8 mouse cellular contexts compared by ENCODE assay signal in genomic region chr2:109891031-109891430, GRCm38 (mm10). TPM values are rescaled to one million over a fixed set of nuclear protein-coding genes. Genes with fewer than 3 reads are reported as not detected.
A peak's percentile ranks its signal among the peaks of the same experiment; 100 is the strongest.
DNase-seq lines count a peak whose midpoint lies in the region; ATAC-seq and TF ChIP-seq lines count a peak whose summit lies in the region.

No protein-coding gene starts in this region.

- peak overlapping the region; percentile 89 for H3K4me2 ChIP-seq in heart, embryonic 13.5 days
- H3K4me2 ChIP-seq in forebrain, embryonic 11.5 days (ENCODE audit: low read depth, low read length, severe bottlenecking) = peak overlapping the region; percentile 89
- H3K4me2 ChIP-seq in limb, embryonic 12.5 days = peak overlapping the region; percentile 71
- H3K4me2 ChIP-seq in midbrain, embryonic 16.5 days (ENCODE audit: low read length) = peak overlapping the region; percentile 92

- H3K4me1 ChIP-seq in heart, embryonic 13.5 days = peaks cover 20% of the 10 kb centered on the region
- H3K4me1 ChIP-seq in MEL (ENCODE audit: control insufficient read depth in 1 of 2, insufficient read depth in 2 of 2, low read length in 2 of 2) = peaks cover 5 to 7% of the 10 kb centered on the region in 2 experiments; a peak in 3 of 4 replicates
- peaks cover 5% of the 10 kb centered on the region; the same call in 1 of the 2 replicates for H3K4me1 ChIP-seq in forebrain, embryonic 11.5 days (replicated peaks; ENCODE audit: control insufficient read depth, insufficient read depth, low read length)
- H3K4me1 ChIP-seq in limb, embryonic 12.5 days (replicated peaks) = peaks cover 22% of the 10 kb centered on the region
- H3K4me1 ChIP-seq in midbrain, embryonic 16.5 days (ENCODE audit: control insufficient read depth, insufficient read depth, low read length) = peaks cover 16% of the 10 kb centered on the region

- peak overlapping the region; percentile 93 for H3K27ac ChIP-seq in heart, embryonic 13.5 days (replicated peaks)
- H3K27ac ChIP-seq in MEL (ENCODE audit: control insufficient read depth, low read depth, low read length) = peak overlapping the region; percentile 10; the same call in 1 of the 2 replicates
- H3K27ac ChIP-seq in forebrain, embryonic 11.5 days (ENCODE audit: low read depth, low read length) = peak overlapping the region; percentile 71
- peak overlapping the region; percentile 94 for H3K27ac ChIP-seq in limb, embryonic 12.5 days
- peak overlapping the region; percentile 92 for H3K27ac ChIP-seq in midbrain, embryonic 16.5 days (ENCODE audit: low read length)

- H3K9me3 ChIP-seq in heart, embryonic 13.5 days = peaks cover 5% of the 10 kb centered on the region
- no peaks in the 10 kb centered on the region for H3K9me3 ChIP-seq in MEL (replicated peaks; ENCODE audit: insufficient read depth, low read length)
- no peaks in the 10 kb centered on the region for H3K9me3 ChIP-seq in forebrain, embryonic 11.5 days (ENCODE audit: control insufficient read depth, low read length)
- no peaks in the 10 kb centered on the region for H3K9me3 ChIP-seq in limb, embryonic 12.5 days
- H3K9me3 ChIP-seq in midbrain, embryonic 16.5 days (replicated peaks; ENCODE audit: control insufficient read depth, low read length, poor library complexity, severe bottlenecking) = no peaks in the 10 kb centered on the region

- no peak for TF ChIP-seq CTCF in MEL (IDR thresholded peaks at IDR 0.05 in 2 of 3, conservative IDR thresholded peaks at IDR 0.05 in 1 of 3; ENCODE audit: control insufficient read depth in 1 of 3, insufficient read depth in 1 of 3, low read depth in 2 of 3, low read length in 3 of 3, poor library complexity in 1 of 3, severe bottlenecking in 1 of 3)

- no peaks in the 10 kb centered on the region for H3K27me3 ChIP-seq in heart, embryonic 13.5 days (replicated peaks)
- no peaks in the 10 kb centered on the region for H3K27me3 ChIP-seq in MEL (ENCODE audit: control insufficient read depth in 1 of 2, insufficient read depth in 2 of 2, low read length in 2 of 2)
- no peaks in the 10 kb centered on the region for H3K27me3 ChIP-seq in forebrain, embryonic 11.5 days (ENCODE audit: control insufficient read depth, insufficient read depth, low read length)
- no peaks in the 10 kb centered on the region for H3K27me3 ChIP-seq in limb, embryonic 12.5 days
- no peaks in the 10 kb centered on the region; the same call in 1 of the 2 replicates for H3K27me3 ChIP-seq in midbrain, embryonic 16.5 days (ENCODE audit: control insufficient read depth, insufficient read depth, low read depth, low read length)

- no peak for TF ChIP-seq POLR2A in MEL (IDR thresholded peaks at IDR 0.05; ENCODE audit: control insufficient read depth in 1 of 2, insufficient read depth in 1 of 2, low read depth in 1 of 2, low read length in 2 of 2, poor library complexity in 1 of 2)

- H3K79me2 ChIP-seq in MEL (ENCODE audit: control insufficient read depth, insufficient read depth, low read length, poor library complexity) = peaks cover 25% of the 10 kb centered on the region

- under 1% methylated on average over 33 of the region's 34 CpGs for WGBS in heart, embryonic 13.5 days
- WGBS in forebrain, embryonic 11.5 days = under 1% methylated on average over 34 of the region's 34 CpGs
- WGBS in limb, embryonic 12.5 days = under 1% methylated on average over 34 of the region's 34 CpGs
- 0% methylated on average over 25 of the region's 34 CpGs for WGBS in midbrain, embryonic 16.5 days

- peak; percentile 78 for ATAC-seq in heart, embryonic 13.5 days (ENCODE audit: extremely low read depth, insufficient number of reproducible peaks, low FRiP score, low TSS enrichment)
- peak; percentile 83 for ATAC-seq in forebrain, embryonic 11.5 days (replicated peaks; ENCODE audit: low FRiP score)
- peak; percentile 83 for ATAC-seq in limb, embryonic 12.5 days (ENCODE audit: insufficient number of reproducible peaks, insufficient read depth, low FRiP score, low TSS enrichment, low read depth)
- peak; percentile 89 for ATAC-seq in midbrain, embryonic 16.5 days

- peak overlapping the region; percentile 97 for H3K4me3 ChIP-seq in heart, embryonic 13.5 days
- H3K4me3 ChIP-seq in MEL (ENCODE audit: control insufficient read depth in 1 of 2, insufficient read depth in 1 of 2, low read depth in 2 of 2, low read length in 2 of 2) = peak overlapping the region; percentile 88 to 100
- H3K4me3 ChIP-seq in forebrain, embryonic 11.5 days (ENCODE audit: low read depth, low read length) = peak overlapping the region; percentile 95
- H3K4me3 ChIP-seq in limb, embryonic 12.5 days (replicated peaks) = peak overlapping the region; percentile 91
- peak overlapping the region; percentile 81 for H3K4me3 ChIP-seq in midbrain, embryonic 16.5 days (ENCODE audit: low read depth, low read length)

- peak overlapping the region; percentile 98 for H3K9ac ChIP-seq in heart, embryonic 13.5 days
- peak overlapping the region; percentile 94 for H3K9ac ChIP-seq in MEL (ENCODE audit: control insufficient read depth, low read depth, low read length, poor library complexity, severe bottlenecking)
- H3K9ac ChIP-seq in forebrain, embryonic 11.5 days (ENCODE audit: low read length) = peak overlapping the region; percentile 95
- peak overlapping the region; percentile 96 for H3K9ac ChIP-seq in limb, embryonic 12.5 days (replicated peaks)
- H3K9ac ChIP-seq in midbrain, embryonic 16.5 days (ENCODE audit: low read depth, low read length) = peak overlapping the region; percentile 96

- no peak for DNase-seq in heart, adult 9 months (ENCODE audit: low spot score in 2 of 2)
- no peak for DNase-seq in MEL (ENCODE audit: low read depth, low spot score)
- DNase-seq in forebrain, embryonic 11.5 days (ENCODE audit: low spot score) = no peak
- no peak for DNase-seq in ovary, postnatal 36 days (ENCODE audit: low spot score)
- no peak for DNase-seq in thymus, postnatal 25 days

- TF ChIP-seq RAD21 in MEL (IDR thresholded peaks at IDR 0.05; ENCODE audit: low read depth, low read length) = no peak

- TF ChIP-seq EP300 in MEL (IDR thresholded peaks at IDR 0.05; ENCODE audit: low read depth in 1 of 2, low read length in 2 of 2) = no peak

- H3K36me3 ChIP-seq in heart, embryonic 13.5 days = peaks cover 20% of the 10 kb centered on the region
- peaks cover 4 to 18% of the 10 kb centered on the region in 2 experiments; a peak in 3 of 4 replicates for H3K36me3 ChIP-seq in MEL (ENCODE audit: control insufficient read depth in 1 of 2, insufficient read depth in 2 of 2, low read length in 2 of 2)
- H3K36me3 ChIP-seq in forebrain, embryonic 11.5 days (ENCODE audit: control insufficient read depth, insufficient read depth, low read length) = peaks cover 8% of the 10 kb centered on the region; the same call in 1 of the 2 replicates
- peaks cover 20% of the 10 kb centered on the region for H3K36me3 ChIP-seq in limb, embryonic 12.5 days
- peaks cover 12% of the 10 kb centered on the region for H3K36me3 ChIP-seq in midbrain, embryonic 16.5 days (ENCODE audit: control insufficient read depth, insufficient read depth, low read length)

TF ChIP-seq in MEL, 35 proteins besides CTCF, POLR2A, EP300 and RAD21 (continues in another document):
- no peak for TF ChIP-seq ELF1 (IDR thresholded peaks at IDR 0.05; ENCODE audit: low read depth, low read length)
- no peak for TF ChIP-seq MAFK (IDR thresholded peaks at IDR 0.05; ENCODE audit: borderline replicate concordance, low read depth, low read length)
- no peak for TF ChIP-seq UBTF (IDR thresholded peaks at IDR 0.05; ENCODE audit: borderline replicate concordance, insufficient read depth, low read depth, low read length)
- no peak for TF ChIP-seq USF2 (IDR thresholded peaks at IDR 0.05; ENCODE audit: borderline replicate concordance in 1 of 2, insufficient read depth in 1 of 2, low read depth in 1 of 2, low read length in 2 of 2)
- TF ChIP-seq BHLHE40 (IDR thresholded peaks at IDR 0.05; ENCODE audit: borderline replicate concordance, low read depth, low read length) = no peak
- TF ChIP-seq MXI1 (IDR thresholded peaks at IDR 0.05; ENCODE audit: low read depth, low read length) = no peak
- no peak for TF ChIP-seq KAT2A (conservative IDR thresholded peaks at IDR 0.05; ENCODE audit: low read depth, low read length)
- no peak for TF ChIP-seq MYC (IDR thresholded peaks at IDR 0.05; ENCODE audit: low read depth, low read length)
- TF ChIP-seq POLR2AphosphoS2 (IDR thresholded peaks at IDR 0.05; ENCODE audit: low read length) = no peak
- no peak for TF ChIP-seq ZC3H11A (IDR thresholded peaks at IDR 0.05; ENCODE audit: low read depth, low read length)
- no peak for TF ChIP-seq ZMIZ1 (IDR thresholded peaks at IDR 0.05; ENCODE audit: low read depth, low read length)
- TF ChIP-seq MAX (IDR thresholded peaks at IDR 0.05; ENCODE audit: low read length) = no peak
- no peak for TF ChIP-seq SMC3 (IDR thresholded peaks at IDR 0.05; ENCODE audit: low read depth, low read length)
- TF ChIP-seq ZNF384 (IDR thresholded peaks at IDR 0.05; ENCODE audit: low read depth, low read length) = no peak
- no peak for TF ChIP-seq MEF2A (IDR thresholded peaks at IDR 0.05; ENCODE audit: extremely low read depth, insufficient replicate concordance, low read depth, low read length, poor library complexity, severe bottlenecking)
- TF ChIP-seq ETS1 (IDR thresholded peaks at IDR 0.05; ENCODE audit: low read depth, low read length) = no peak
- TF ChIP-seq RCOR1 (IDR thresholded peaks at IDR 0.05; ENCODE audit: low read depth, low read length) = no peak
- no peak for TF ChIP-seq GABPA (IDR thresholded peaks at IDR 0.05; ENCODE audit: low read depth, low read length)

RNA-seq across cellular contexts. Expression of gene Lin7c, which starts 0.4 kb away (rescaled TPM):
- 35.5 and 35.7 TPM in 2 replicates for polyA plus RNA-seq in heart, embryonic 13.5 days (2015; fragmentation: Nextera tagmentation; extraction: Ambion mirVana)
- 35.2 and 45.0 TPM in 2 replicates for total RNA-seq in MEL (2012; rRNA removed)
- 10 to 100 TPM in 1 of 2 experiments, not detected in 1; 46.8 TPM for polyA plus RNA-seq in MEL (2012; ENCODE audit: insufficient read depth in 1 of 2, insufficient read length in 2 of 2, low read depth in 1 of 2, low replicate concordance in 2 of 2, missing spikeins in 1 of 2)
- polyA plus RNA-seq in forebrain, embryonic 11.5 days (2014; fragmentation: Nextera tagmentation; extraction: Ambion mirVana) = 118 and 126 TPM in 2 replicates
- 61.8 and 62.7 TPM in 2 replicates for polyA plus RNA-seq in limb, embryonic 12.5 days (2016; fragmentation: Nextera tagmentation; extraction: Ambion mirVana)
- 256 and 261 TPM in 2 replicates for polyA plus RNA-seq in midbrain, embryonic 16.5 days (2015; fragmentation: Nextera tagmentation; extraction: Ambion mirVana)

RNA-seq across cellular contexts. Expression of gene Lgr4, which starts 26.4 kb away (rescaled TPM):
- 9.9 and 10.8 TPM in 2 replicates for polyA plus RNA-seq in heart, embryonic 13.5 days (2015; fragmentation: Nextera tagmentation; extraction: Ambion mirVana)
- 4.3 TPM in 2 replicates for total RNA-seq in MEL (2012; rRNA removed)
- polyA plus RNA-seq in MEL (2012; ENCODE audit: insufficient read depth in 1 of 2, insufficient read length in 2 of 2, low read depth in 1 of 2, low replicate concordance in 2 of 2, missing spikeins in 1 of 2) = 1 to 10 TPM in 1 of 2 experiments, not detected in 1; 4.5 TPM
- polyA plus RNA-seq in forebrain, embryonic 11.5 days (2014; fragmentation: Nextera tagmentation; extraction: Ambion mirVana) = 8.6 TPM in 2 replicates
- polyA plus RNA-seq in limb, embryonic 12.5 days (2016; fragmentation: Nextera tagmentation; extraction: Ambion mirVana) = 22.1 and 23.4 TPM in 2 replicates
- 6.8 and 7.1 TPM in 2 replicates for polyA plus RNA-seq in midbrain, embryonic 16.5 days (2015; fragmentation: Nextera tagmentation; extraction: Ambion mirVana)

Comparison
In these comparisons a context has a peak if more than half of its experiments do, and no peak if none do; other contexts are left out.
1. H3K27ac ChIP-seq: peak in every context shown above with its lines; median percentile 94 in limb, embryonic 12.5 days; 93 in heart, embryonic 13.5 days; 92 in midbrain, embryonic 16.5 days; 71 in forebrain, embryonic 11.5 days; 10 in MEL.